Mouse (Mus musculus): ENCODE measurements at regions not wholly inside any gene's neighbourhood (a gene's known extent, or its start where the extent isn't known, plus 50 kb on each side); places are given as distances from the start of the nearest gene placed in this dataset.

- TF ChIP-seq POLR2A (IDR thresholded peaks at IDR 0.05; ENCODE audit: extremely low read depth, insufficient read depth, low read length) (no peak), CTCF (IDR thresholded peaks at IDR 0.05; ENCODE audit: extremely low read depth, insufficient read depth, low read length) (no peak)
- Histone ChIP-seq H3K4me1 (ENCODE audit: control insufficient read depth, insufficient read depth, low read length) (no peaks in the 10 kb centered on the region; the same call in 1 of the 2 replicates), H3K4me3 (ENCODE audit: insufficient read depth, low read length) (no peak overlapping the region), H3K27ac (ENCODE audit: insufficient read depth, low read length) (no peak overlapping the region)
Measured at GRCm38 (mm10) chr9:101472101-101473073, 220.8 kb upstream of the Ppp2r3a start.

DNA sequence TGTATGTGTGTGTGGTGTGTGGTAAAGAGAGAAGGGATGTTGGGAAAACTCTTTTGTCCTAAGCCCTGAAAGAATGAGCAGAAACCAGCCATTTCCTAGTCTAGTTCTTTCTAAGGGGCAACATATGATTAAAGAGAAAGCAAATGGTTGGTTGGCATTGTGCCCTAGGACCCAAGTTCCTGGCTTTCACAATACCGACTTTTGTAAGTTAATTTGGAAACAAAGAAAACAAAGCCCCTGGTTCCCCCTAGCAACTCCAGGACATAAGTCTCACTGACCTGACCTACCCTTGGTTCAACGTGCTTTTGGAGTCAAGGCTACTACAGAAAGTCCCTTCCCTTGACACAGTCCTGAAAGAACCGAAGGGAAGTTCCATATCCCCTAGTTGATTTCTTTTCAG is 220.1 kb upstream of the Ppp2r3a start:
- Histone ChIP-seq H3K4me1 (ENCODE audit: control insufficient read depth, insufficient read depth, low read length) (no peaks in the 10 kb centered on the region; the same call in 1 of the 2 replicates), H3K27ac (ENCODE audit: insufficient read depth, low read length) (no peak overlapping the region), H3K4me3 (ENCODE audit: insufficient read depth, low read length) (no peak overlapping the region)
- TF ChIP-seq CTCF (IDR thresholded peaks at IDR 0.05; ENCODE audit: extremely low read depth, insufficient read depth, low read length) (no peak), POLR2A (IDR thresholded peaks at IDR 0.05; ENCODE audit: extremely low read depth, insufficient read depth, low read length) (no peak)

DNA sequence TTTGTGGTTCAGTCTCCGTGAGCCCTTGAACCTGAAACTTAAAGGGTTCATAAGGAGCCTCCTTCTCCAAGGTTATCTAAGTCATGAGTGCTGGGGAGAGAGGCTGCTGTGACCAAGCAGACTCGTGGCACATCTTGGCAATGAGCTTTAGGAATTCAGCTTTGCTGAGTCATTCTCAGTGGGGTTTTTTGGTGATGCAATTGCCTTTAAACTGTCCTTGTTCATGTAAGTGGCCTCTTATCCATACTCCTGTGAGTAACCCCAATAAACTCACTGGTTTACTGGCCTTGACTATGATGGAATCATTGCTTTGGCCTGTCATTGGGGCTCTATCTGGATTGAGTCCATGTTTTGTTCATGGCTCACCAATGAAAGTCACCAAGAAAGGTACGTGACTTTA is 218.2 kb upstream of the Ppp2r3a start:
- H3K4me3 ChIP-seq (ENCODE audit: insufficient read depth, low read length) = no peak overlapping the region
- TF ChIP-seq CTCF (IDR thresholded peaks at IDR 0.05; ENCODE audit: extremely low read depth, insufficient read depth, low read length) (no peak), POLR2A (IDR thresholded peaks at IDR 0.05; ENCODE audit: extremely low read depth, insufficient read depth, low read length) (no peak)
- H3K4me1 ChIP-seq (ENCODE audit: control insufficient read depth, insufficient read depth, low read length) = no peaks in the 10 kb centered on the region; the same call in 1 of the 2 replicates
- H3K27ac ChIP-seq (ENCODE audit: insufficient read depth, low read length) = no peak overlapping the region

DNA sequence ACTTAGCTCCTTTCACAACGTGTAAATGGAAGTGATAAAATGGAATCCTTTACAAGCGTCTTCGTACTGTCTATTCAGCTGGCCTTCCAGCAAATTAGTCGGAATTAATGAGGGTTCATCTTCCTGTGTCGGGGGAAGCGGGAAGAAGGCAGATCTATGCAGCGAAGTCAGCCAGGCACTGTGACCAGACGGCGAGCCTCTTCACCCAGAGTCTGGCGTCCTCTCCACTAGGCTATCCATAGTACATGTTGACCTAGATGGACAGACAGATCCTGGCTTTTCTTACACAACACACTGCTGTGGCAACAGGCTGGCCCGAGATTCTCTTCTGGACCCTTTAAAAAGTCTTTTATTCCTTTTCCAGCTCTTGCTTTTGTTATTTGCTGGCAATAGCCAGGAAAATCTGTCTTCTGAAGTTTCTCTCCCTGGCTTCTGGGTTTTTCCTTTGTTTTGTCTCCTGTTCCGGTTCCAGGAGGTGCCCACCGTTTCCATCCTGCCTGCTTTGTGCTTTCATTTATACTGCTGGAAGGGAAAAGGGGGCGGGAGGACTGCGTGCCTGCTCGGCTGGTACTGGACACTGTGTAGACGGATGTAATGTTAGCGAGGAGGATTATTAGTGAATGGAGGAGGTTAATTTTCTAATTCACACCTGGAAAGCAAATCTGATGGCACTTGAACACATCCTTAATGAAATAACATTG is 213.3 kb upstream of the Ppp2r3a start:
- H3K4me3 ChIP-seq (ENCODE audit: insufficient read depth, low read length) = no peak overlapping the region
- no peak overlapping the region for H3K27ac ChIP-seq (ENCODE audit: insufficient read depth, low read length)
- H3K4me1 ChIP-seq (ENCODE audit: control insufficient read depth, insufficient read depth, low read length) = no peaks in the 10 kb centered on the region
- TF ChIP-seq CTCF (IDR thresholded peaks at IDR 0.05; ENCODE audit: extremely low read depth, insufficient read depth, low read length) (no peak), POLR2A (IDR thresholded peaks at IDR 0.05; ENCODE audit: extremely low read depth, insufficient read depth, low read length) (no peak)

GRCm38 (mm10) chr9:101458947-101459627 is 207.5 kb upstream of the Ppp2r3a start:
- Histone ChIP-seq H3K4me3 (ENCODE audit: insufficient read depth, low read length) (no peak overlapping the region), H3K4me1 (ENCODE audit: control insufficient read depth, insufficient read depth, low read length) (peaks cover 1% of the 10 kb centered on the region; the same call in 1 of the 2 replicates), H3K27ac (ENCODE audit: insufficient read depth, low read length) (no peak overlapping the region)
- TF ChIP-seq CTCF (IDR thresholded peaks at IDR 0.05; ENCODE audit: extremely low read depth, insufficient read depth, low read length) (no peak), POLR2A (IDR thresholded peaks at IDR 0.05; ENCODE audit: extremely low read depth, insufficient read depth, low read length) (no peak)

DNA sequence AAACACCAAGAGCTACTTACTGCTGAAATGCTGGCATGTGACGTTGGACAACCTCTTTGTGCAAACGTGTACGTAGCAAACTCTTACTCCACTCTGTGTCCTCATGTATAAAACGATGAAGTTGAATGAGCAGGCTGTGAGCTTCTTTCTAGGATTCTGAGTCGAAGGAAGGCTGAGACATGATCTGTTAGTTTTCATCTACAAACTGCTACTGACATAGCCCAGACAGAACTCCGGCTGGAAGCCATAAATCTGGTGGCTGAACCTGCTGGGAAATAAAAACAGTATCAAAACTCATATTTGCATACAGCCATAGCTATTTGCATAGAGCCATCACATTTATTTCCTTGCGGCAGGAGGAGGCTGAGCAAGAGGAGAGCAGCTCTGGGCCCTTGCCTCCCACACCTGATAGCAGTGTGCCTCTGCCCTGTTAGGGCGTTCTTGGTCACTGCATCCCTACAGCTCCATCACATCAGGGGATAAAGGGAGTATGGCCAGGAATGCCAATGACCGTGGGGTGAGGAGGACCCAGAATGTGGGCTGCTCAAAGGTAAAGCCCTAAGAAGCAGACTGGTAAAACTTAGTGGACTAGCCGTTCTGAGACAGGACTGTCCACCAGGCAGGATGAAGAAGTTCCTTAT is 206.8 kb upstream of the Ppp2r3a start:
- H3K4me3 ChIP-seq (ENCODE audit: insufficient read depth, low read length) = no peak overlapping the region
- H3K4me1 ChIP-seq (ENCODE audit: control insufficient read depth, insufficient read depth, low read length) = peaks cover 1% of the 10 kb centered on the region; the same call in 1 of the 2 replicates
- TF ChIP-seq CTCF (IDR thresholded peaks at IDR 0.05; ENCODE audit: extremely low read depth, insufficient read depth, low read length) = no peak
- TF ChIP-seq POLR2A (IDR thresholded peaks at IDR 0.05; ENCODE audit: extremely low read depth, insufficient read depth, low read length) = no peak
- no peak overlapping the region for H3K27ac ChIP-seq (ENCODE audit: insufficient read depth, low read length)

GRCm38 (mm10) chr9:101446316-101446715 is 194.7 kb upstream of the Ppp2r3a start:
- Histone ChIP-seq H3K4me3 (ENCODE audit: insufficient read depth, low read length) (no peak overlapping the region), H3K4me1 (ENCODE audit: control insufficient read depth, insufficient read depth, low read length) (peaks cover 9% of the 10 kb centered on the region; the same call in 1 of the 2 replicates), H3K27ac (ENCODE audit: insufficient read depth, low read length) (no peak overlapping the region)
- TF ChIP-seq POLR2A (IDR thresholded peaks at IDR 0.05; ENCODE audit: extremely low read depth, insufficient read depth, low read length) = no peak
- TF ChIP-seq CTCF (IDR thresholded peaks at IDR 0.05; ENCODE audit: extremely low read depth, insufficient read depth, low read length) = no peak

DNA sequence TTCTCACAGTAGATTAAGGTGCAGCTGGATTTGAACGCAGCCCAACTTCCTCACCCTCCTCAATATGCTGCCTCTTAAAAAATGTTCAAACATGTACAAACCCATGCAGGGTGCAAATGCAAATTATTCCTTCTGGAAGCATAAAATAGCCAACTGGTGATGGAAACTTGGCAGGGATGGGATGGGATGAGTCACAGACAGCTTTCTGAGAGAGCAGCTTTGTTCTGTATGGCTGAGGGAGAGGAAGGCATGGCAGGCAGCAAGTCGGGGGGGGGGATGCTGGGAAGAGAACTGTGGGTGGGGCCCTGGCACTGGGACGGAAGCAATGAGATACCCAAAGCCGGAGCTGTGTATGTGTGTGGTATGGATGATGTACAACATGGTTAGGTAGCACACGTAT is 194.2 kb upstream of the Ppp2r3a start:
- no peak for TF ChIP-seq POLR2A (IDR thresholded peaks at IDR 0.05; ENCODE audit: extremely low read depth, insufficient read depth, low read length)
- no peak for TF ChIP-seq CTCF (IDR thresholded peaks at IDR 0.05; ENCODE audit: extremely low read depth, insufficient read depth, low read length)
- Histone ChIP-seq H3K4me1 (ENCODE audit: control insufficient read depth, insufficient read depth, low read length) (peaks cover 9% of the 10 kb centered on the region; the same call in 1 of the 2 replicates), H3K27ac (ENCODE audit: insufficient read depth, low read length) (peak overlapping the region; percentile 27; the same call in 1 of the 2 replicates), H3K4me3 (ENCODE audit: insufficient read depth, low read length) (no peak overlapping the region)

GRCm38 (mm10) chr9:101445293-101445692 is 193.7 kb upstream of the Ppp2r3a start:
- peaks cover 9% of the 10 kb centered on the region; the same call in 1 of the 2 replicates for H3K4me1 ChIP-seq (ENCODE audit: control insufficient read depth, insufficient read depth, low read length)
- H3K4me3 ChIP-seq (ENCODE audit: insufficient read depth, low read length) = no peak overlapping the region
- TF ChIP-seq CTCF (IDR thresholded peaks at IDR 0.05; ENCODE audit: extremely low read depth, insufficient read depth, low read length) (no peak), POLR2A (IDR thresholded peaks at IDR 0.05; ENCODE audit: extremely low read depth, insufficient read depth, low read length) (no peak)
- peak overlapping the region; percentile 27 for H3K27ac ChIP-seq (ENCODE audit: insufficient read depth, low read length)

Measured in cortical plate, adult 2 months (tissue).